Mouse (Mus musculus): ENCODE data around the gene Borcs6.
A peak's percentile ranks its signal among the peaks of the same experiment; 100 is the strongest.

The Borcs6 gene

DNA sequence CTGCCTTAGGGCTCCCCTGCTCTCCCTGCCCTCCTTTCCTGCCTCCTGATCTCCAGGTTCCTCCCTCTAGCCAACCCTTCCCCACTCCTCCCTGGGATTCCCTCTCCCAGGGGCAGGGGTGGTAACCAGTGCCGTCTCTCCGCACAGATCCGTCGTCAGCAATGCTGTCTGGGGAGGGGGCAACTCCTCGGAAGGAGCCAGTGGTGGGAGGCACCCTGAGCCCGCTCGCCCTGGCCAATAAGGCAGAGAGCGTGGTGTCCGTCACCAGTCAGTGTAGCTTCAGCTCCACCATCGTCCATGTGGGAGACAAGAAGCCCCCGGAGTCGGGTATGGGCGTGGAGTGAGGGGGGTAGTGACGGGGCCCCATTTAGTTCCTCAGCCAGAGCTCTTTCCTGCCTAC, 45.0 kb downstream of the Borcs6 start:
- DNase-seq: no peak

DNA sequence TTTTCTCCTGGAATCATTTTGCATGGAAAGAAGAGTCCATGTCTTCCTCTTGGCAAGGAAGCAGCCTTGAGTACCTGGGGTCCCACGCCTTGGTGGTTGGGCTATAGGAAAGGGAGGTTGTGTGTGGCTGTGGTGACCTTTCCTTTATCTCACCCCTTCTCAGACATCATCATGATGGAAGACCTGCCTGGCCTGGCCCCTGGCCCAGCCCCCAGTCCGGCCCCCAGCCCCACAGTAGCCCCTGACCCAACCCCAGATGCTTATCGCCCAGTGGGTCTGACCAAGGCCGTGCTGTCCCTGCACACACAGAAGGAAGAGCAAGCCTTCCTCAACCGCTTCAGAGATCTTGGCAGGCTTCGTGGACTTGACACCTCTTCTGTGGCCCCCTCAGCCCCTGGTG, 45.7 kb downstream of the Borcs6 start:
- no peak for DNase-seq

DNA sequence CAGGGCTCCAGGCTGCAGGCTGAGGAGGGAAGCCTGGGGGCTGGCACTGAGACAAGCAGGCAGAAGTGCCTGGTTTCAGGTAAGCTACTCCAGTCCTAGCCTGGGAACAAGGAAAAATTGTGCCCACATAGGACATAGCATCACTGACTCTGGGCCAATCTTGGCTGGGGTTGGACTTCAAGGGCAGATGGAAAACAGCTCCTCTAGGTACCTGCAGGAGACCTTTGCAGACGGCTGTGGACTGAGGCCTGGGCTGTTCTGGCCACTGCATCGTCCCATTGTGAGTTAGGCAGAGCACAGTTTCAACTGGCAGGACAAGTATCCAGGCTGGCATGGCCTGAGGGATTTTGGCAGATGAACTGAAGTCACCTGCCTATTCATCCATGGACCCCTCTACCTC, 46.3 kb downstream of the Borcs6 start:
- no peak for DNase-seq

DNA sequence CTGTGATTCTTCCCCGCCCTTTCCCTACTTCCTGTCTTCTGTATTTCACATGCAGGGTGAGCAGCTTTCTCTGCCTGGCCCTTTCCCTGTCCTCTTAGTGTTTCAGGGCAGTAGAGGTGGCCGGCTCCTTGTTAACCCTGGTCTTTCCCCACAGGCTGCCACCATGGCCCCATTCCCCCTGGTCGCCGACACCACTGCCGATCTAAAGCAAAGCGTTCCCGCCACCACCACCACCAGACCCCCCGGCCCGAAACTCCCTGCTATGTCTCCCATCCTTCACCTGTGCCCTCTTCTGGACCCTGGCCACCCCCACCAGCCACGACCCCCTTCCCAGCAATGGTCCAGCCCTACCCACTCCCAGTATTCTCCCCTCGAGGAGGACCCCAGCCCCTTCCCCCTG, 46.8 kb downstream of the Borcs6 start:
- no peak for DNase-seq

DNA sequence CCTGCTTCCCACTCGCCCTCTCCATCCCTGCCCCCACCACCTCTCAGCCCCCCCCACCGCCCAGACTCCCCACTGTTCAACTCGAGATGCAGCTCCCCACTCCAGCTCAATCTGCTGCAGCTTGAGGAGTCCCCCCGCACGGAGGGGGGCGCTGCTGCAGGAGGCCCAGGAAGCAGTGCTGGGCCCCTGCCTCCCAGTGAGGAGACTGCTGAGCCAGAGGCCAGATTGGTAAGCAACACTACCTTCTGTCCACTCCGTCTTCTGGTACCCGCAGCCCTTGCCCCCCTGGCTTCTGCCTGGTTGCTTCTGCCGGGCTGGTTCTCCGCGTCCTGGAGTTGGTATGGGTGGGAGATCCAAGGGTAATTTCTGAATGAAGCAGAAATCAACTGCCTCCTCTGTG, 47.3 kb downstream of the Borcs6 start:
- DNase-seq: no peak

DNA sequence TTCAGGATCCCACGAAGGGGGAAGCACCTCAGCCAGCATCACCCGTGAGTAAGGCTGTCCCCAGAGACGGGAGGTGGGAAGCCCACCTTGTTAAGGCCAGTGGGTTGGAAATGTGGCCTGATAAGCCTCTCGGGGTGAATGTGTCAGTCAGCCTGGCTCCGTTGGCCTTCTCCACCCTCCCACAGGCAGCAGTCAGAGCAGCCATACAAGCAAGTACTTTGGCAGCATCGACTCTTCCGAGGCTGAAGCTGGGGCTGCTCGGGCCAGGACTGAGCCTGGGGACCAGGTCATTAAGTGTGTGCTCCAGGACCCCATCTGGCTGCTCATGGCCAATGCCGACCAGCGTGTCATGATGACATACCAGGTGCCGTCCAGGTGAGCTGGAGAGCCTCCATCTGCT, 48.2 kb downstream of the Borcs6 start:
- no peak for DNase-seq

DNA sequence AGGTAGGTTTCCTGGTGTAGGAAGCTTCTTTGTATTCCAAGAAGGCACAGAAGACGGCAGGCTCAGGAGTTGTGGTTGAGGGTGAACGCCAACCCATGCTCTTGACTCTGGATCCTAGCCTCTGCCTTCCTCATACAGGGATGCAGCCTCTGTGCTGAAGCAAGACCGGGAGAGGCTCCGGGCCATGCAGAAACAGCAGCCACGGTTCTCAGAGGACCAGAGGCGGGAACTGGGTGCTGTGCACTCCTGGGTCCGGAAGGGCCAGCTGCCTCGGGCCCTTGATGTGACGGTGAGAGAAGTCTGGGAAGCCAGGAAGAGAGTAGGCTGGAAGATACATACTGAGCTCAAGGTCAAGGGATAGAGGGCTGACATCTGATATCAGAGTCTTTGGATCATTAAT, 48.7 kb downstream of the Borcs6 start:
- DNase-seq: no peak

DNA sequence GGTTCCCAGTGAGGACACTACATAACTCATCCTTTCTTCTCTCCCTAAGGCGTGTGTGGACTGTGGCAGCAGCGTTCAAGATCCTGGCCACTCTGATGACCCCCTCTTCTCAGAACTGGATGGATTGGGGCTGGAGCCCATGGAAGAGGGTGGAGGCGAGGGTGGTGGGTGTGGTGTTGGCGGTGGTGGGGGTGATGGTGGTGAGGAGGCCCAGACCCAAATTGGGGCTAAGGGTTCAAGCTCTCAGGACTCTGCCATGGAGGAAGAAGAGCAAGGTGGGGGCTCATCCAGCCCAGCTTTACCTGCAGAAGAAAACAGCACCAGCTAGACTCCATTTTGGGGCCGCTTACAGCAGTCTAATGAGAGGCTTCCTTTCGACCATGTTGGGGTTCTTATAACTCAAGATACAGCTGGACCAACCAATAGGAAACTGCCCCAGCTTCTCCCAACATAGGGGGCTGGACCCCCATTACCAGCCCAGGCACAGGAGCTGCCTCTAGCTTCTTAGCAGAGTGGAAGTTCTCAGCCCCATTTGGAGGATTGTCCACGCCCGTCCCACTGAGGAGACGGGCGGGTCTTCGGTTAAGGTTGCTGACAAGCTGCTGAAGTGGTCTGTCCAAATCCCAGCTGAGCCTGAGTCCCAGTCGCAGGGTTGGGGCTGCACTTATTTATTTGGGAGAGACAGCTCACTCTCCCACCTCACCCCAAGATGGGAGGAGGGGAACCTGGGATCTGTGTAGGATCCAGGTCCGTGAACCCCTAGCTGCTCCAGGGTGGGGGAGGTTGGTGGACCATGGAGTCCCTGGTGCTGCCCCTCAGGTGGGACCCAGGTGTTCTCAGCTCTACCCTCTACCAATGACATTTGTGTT, 49.7 kb downstream of the Borcs6 start:
- no peak for DNase-seq

DNA sequence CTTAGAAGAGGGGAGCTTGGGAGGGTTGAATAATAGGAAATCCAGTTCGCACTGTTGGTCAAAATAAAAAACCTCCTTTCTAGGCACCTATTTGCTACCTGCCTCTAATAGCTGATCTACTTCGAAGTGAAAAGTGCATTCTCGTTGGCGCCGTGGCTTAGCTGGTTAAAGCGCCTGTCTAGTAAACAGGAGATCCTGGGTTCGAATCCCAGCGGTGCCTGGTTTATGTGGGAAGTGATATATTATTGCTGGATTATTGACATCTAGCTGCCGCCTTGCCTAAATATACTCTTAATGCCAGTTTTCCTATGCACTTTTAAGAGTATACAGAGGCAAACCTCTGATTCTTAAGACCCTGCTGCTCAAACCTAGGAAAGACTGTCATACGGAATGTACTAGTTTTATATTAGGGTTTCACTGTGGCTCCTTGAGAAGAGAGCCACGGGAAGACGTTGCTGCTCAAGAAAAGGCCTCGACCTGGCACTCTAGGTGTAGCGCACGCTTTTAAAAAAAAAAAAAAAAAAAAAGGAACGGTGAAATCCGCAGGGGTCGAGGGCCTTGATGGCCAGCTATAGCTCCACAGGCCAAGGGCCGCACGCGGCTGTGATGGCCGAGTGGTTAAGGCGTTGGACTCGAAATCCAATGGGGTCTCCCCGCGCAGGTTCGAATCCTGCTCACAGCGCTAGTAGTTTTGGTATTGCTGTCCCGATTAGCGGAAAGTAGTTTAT, 51.0 kb downstream of the Borcs6 start:
- peak; percentile 98 to 99 for DNase-seq

All from kidney, postnatal 4 days (tissue).